Mouse (Mus musculus) B cell, adult 67 days (primary cell): ENCODE results near the gene Prnp. TPM values are rescaled to one million over a fixed set of nuclear protein-coding genes. Genes with fewer than 3 reads are reported as not detected.

Experiments
- total RNA-seq, 2 experiments: library from RNA; stranded (reverse); gene quantifications; 4 replicates each; pipeline ENCODE4 v1.2.4; 2023

Prnp gene
- 1 to 10 TPM; 3.1 to 4.8 TPM for total RNA-seq

GRCm38 (mm10) chr2:131909683-131910572, at the start of gene Prnp, which contains the start of gene Prn:
Gene Prnp (plus strand): TSS chr2:131909928.
Gene Prn (plus strand): TSS chr2:131909957.

GRCm38 (mm10) chr2:131950598-131951095, 40.9 kb downstream of the Prnp start, which contains the start of gene Prnd:
Gene Prnd (plus strand): TSS chr2:131950861.

Other genes with a start within 250 kb of the Prnp start
- gene Erv3, start 50.2 kb upstream of the Prnp start, total RNA-seq, result not detected
- gene Prn, start within 50 bp of the Prnp start, total RNA-seq, result not detected
- under 1 TPM in 1 of 2 experiments, not detected in 1; 0.32 TPM for gene Prnd, start 40.9 kb downstream of the Prnp start, total RNA-seq
- 100 to 1,000 TPM; 240 to 250 TPM for gene Rassf2, start 120.3 kb downstream of the Prnp start, total RNA-seq
- 10 to 100 TPM; 41.2 to 46.3 TPM for gene Slc23a2, start 235.2 kb downstream of the Prnp start, total RNA-seq